12 mouse cellular contexts compared by ENCODE assay signal in the genomic region with DNA sequence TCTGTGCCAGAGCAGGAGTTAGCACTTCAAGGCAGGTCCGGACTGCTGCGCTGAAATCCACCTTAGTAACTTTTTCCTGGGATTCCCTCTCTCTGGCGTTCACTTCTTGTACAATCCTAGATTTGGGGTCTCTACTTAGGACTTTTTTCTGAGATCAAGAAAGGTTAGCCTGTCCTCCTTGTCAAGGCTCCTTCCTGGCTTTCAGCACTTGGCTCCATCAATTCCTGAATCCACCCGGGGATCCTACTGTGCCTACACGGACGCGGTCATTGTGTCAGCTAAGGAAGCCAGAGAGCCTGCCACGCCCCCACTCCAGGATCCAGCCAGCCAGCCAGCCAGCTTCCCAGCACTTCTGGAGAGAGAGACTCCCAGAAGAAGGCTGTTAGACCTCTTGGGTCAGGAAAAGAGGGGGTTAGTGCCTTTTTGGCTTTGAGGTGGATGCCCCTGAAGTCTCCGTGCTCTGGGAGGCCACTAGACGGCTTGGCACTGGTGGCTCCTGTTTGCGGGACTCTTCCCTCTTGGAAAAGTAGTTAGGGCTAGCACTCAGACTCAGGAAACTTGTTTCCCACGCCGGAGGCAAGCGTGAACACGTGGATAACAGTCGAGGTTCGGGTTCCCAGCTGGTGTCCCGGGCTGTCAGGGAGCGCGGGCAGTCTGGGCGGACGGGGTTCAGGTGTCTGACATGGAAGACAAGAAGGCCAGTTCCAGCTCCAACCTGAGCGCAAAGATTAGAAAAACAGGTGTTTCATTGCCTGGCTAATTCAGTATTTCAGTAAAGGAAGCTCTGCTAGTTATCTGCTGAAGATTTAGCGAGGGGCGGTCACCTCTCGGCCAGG. TPM values are rescaled to one million over a fixed set of nuclear protein-coding genes. Genes with fewer than 3 reads are reported as not detected.
DNase-seq lines count a peak whose midpoint lies in the region; ATAC-seq lines count a peak whose summit lies in the region.
"Had no signal": no experiment of that assay in that cellular context is flagged by ENCODE, and none has a peak within 500 bp of the region (broad histone marks: within the 10 kb centered on the region; RNA-seq: fewer than 3 reads in every experiment).

No protein-coding gene starts in this region.

- WGBS in heart, embryonic 13.5 days = under 1% methylated on average over 26 of the region's 26 CpGs
- under 1% methylated on average over 26 of the region's 26 CpGs for WGBS in neural tube, embryonic 15.5 days

- H3K4me1 ChIP-seq in heart, embryonic 13.5 days = peaks cover 21% of the 10 kb centered on the region
- H3K4me1 ChIP-seq in neural tube, embryonic 15.5 days = peaks cover 16% of the 10 kb centered on the region

- no peak for DNase-seq in heart, postnatal 4 days
- DNase-seq in neural tube, embryonic 10.5 days (ENCODE audit: extremely low spot score, low spot score) = peak; percentile 66
- peak; percentile 56 for DNase-seq in kidney, postnatal 10 days
- DNase-seq in left cerebral cortex, postnatal 14 days (ENCODE audit: low spot score in 2 of 2) = no peak
- no peak for DNase-seq in left cerebral cortex, adult 8-10 months (ENCODE audit: low spot score in 2 of 2)
- DNase-seq: cerebellum, postnatal 14 days; right cerebral cortex, adult 18-20 months had no signal

- H3K9ac ChIP-seq in heart, embryonic 13.5 days = no peak overlapping the region
- H3K9ac ChIP-seq in neural tube, embryonic 15.5 days (replicated peaks) = no peak overlapping the region

- H3K9me3 ChIP-seq in heart, embryonic 13.5 days = no peaks in the 10 kb centered on the region
- no peaks in the 10 kb centered on the region for H3K9me3 ChIP-seq in neural tube, embryonic 15.5 days (replicated peaks)

- peak overlapping the region; percentile 11; the same call in 1 of the 2 replicates for H3K4me2 ChIP-seq in heart, embryonic 13.5 days
- H3K4me2 ChIP-seq in neural tube, embryonic 15.5 days = no peak overlapping the region

- no peaks in the 10 kb centered on the region for H3K36me3 ChIP-seq in heart, embryonic 13.5 days
- no peaks in the 10 kb centered on the region for H3K36me3 ChIP-seq in neural tube, embryonic 15.5 days

- peak overlapping the region; percentile 11; the same call in 1 of the 2 replicates for H3K4me3 ChIP-seq in heart, embryonic 13.5 days
- H3K4me3 ChIP-seq in neural tube, embryonic 15.5 days (replicated peaks) = no peak overlapping the region

- no peak overlapping the region for H3K27ac ChIP-seq in heart, embryonic 13.5 days (replicated peaks)
- H3K27ac ChIP-seq in neural tube, embryonic 15.5 days (replicated peaks) = no peak overlapping the region

- H3K27me3 ChIP-seq in heart, embryonic 13.5 days (replicated peaks) = peaks cover 95% of the 10 kb centered on the region
- H3K27me3 ChIP-seq in neural tube, embryonic 15.5 days (replicated peaks) = peaks cover 83% of the 10 kb centered on the region

- intact Hi-C loops in left cerebral cortex, postnatal 14 days (cut with DNase I) = loop anchor here (5.0 kb wide), 1 partner anchor 1130 kb away; the partner anchor contains the start of gene Vgll2

- no peak for ATAC-seq in heart, embryonic 13.5 days (ENCODE audit: extremely low read depth, insufficient number of reproducible peaks, low FRiP score, low TSS enrichment)
- no peak for ATAC-seq in neural tube, embryonic 15.5 days (ENCODE audit: low FRiP score)
- ATAC-seq in megakaryocyte-erythroid progenitor cell, adult 5-6 weeks (replicated peaks; ENCODE audit: low FRiP score, low TSS enrichment, poor library complexity, severe bottlenecking) = no peak

RNA-seq across cellular contexts. Expression of gene Sim1, which starts 2.5 kb away (rescaled TPM):
- not detected in 2 replicates for polyA plus RNA-seq in heart, embryonic 13.5 days (2015; fragmentation: Nextera tagmentation; extraction: Ambion mirVana)
- not detected for total RNA-seq in heart, postnatal 4 days (2021)
- polyA plus RNA-seq in neural tube, embryonic 15.5 days (2015; fragmentation: Nextera tagmentation; extraction: Ambion mirVana) = 0.37 and 0.61 TPM in 2 replicates
- total RNA-seq in left cerebral cortex, postnatal 14 days (2021) = under 1 TPM in 1 of 2 experiments, not detected in 1; 0.38 TPM
- total RNA-seq in left cerebral cortex, adult 8-10 months (2022) = under 1 TPM; 0.06 to 0.60 (median 0.44) TPM
- total RNA-seq in megakaryocyte-erythroid progenitor cell, adult 5-6 weeks (2014; fragmentation: Nextera tagmentation) = not detected in 2 replicates
- not detected in 2 replicates for total RNA-seq in megakaryocyte-erythroid progenitor cell, adult 5-6 weeks (2017)
- polyA plus RNA-seq: heart, embryonic 14.5 days; stomach, embryonic 14.5 days had no signal

Comparison
In these comparisons a context has a peak if more than half of its experiments do, and no peak if none do; other contexts are left out.
1. DNase-seq: peak in neural tube, embryonic 10.5 days (single experiment) and kidney, postnatal 10 days (single experiment); none in heart, postnatal 4 days (single experiment), left cerebral cortex, postnatal 14 days (0 of 2) and left cerebral cortex, adult 8-10 months (0 of 2).